Mouse (Mus musculus): ENCODE measurements around the gene Plpp2.

GRCm38 (mm10) chr10:79506709-79507108 lies 26.9 kb downstream of the Plpp2 start:
- TF ChIP-seq POLR2A (IDR thresholded peaks at IDR 0.05; ENCODE audit: insufficient read depth, low read depth, low read length) (no peak), CTCF (IDR thresholded peaks at IDR 0.05) (no peak)
